Comparison of ENCODE assay signal across 8 mouse cellular contexts in the genomic region with DNA sequence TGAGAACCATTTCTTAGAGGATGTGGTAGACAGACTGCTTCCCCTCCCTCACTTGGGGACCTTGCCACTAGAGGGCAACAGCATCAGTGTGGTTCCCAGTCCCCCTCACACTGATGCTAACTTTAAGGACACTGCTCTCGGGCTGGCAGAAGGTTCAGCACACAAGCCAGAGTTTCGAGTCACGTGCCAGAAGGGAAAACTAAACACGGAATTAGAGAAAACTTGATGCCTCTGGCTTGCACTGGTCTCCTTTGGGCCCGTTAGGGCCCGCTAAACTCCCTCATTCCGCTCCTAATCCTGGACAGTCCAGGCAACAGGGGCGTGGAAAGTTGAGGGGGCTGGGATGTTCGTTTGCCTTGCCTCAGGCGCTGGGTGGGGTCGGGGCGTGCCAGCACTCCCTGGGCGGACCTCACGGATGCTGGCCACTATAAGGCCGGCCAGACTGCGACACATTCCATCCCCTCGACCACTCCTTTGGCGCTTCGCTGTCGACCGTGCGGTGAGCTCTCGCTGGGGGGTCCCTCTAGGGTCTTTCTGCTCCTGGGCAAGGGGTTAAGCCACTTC. TPM values are rescaled to one million over a fixed set of nuclear protein-coding genes. Genes with fewer than 3 reads are reported as not detected.
A peak's percentile ranks its signal among the peaks of the same experiment; 100 is the strongest.
DNase-seq lines count a peak whose midpoint lies in the region; ATAC-seq lines count a peak whose summit lies in the region.

Gene S100a6, plus strand, starts transcription at position 155 of the 564 bp plus-strand sequence.

- ATAC-seq in forebrain, embryonic 16.5 days, result peak; percentile 85

- under 1% methylated on average over 23 of the region's 23 CpGs for WGBS in forebrain, embryonic 16.5 days
- under 1% methylated on average over 23 of the region's 23 CpGs for WGBS in hindbrain, embryonic 10.5 days

- peak within 1 kb of the TSS; percentile 31 for H3K4me3 ChIP-seq in forebrain, embryonic 16.5 days (replicated peaks; ENCODE audit: low read length)
- H3K4me3 ChIP-seq in hindbrain, embryonic 10.5 days, result peak within 1 kb of the TSS; percentile 53

- no peaks in the 10 kb centered on the region for H3K36me3 ChIP-seq in forebrain, embryonic 16.5 days (ENCODE audit: control insufficient read depth, insufficient read depth)
- no peaks in the 10 kb centered on the region for H3K36me3 ChIP-seq in hindbrain, embryonic 10.5 days

- H3K27ac ChIP-seq in forebrain, embryonic 16.5 days (ENCODE audit: low read length), result no peak within 1 kb of the TSS
- peak within 1 kb of the TSS; percentile 68; the same call in 1 of the 2 replicates for H3K27ac ChIP-seq in hindbrain, embryonic 10.5 days

- H3K9me3 ChIP-seq in forebrain, embryonic 16.5 days (ENCODE audit: control insufficient read depth, low read length), result no peaks in the 10 kb centered on the region
- H3K9me3 ChIP-seq in hindbrain, embryonic 10.5 days, result no peaks in the 10 kb centered on the region

- 0 out of 2 replicates have a peak within 1 kb of the TSS, but pooled peaks have one; percentile 22 for H3K9ac ChIP-seq in forebrain, embryonic 16.5 days (replicated peaks; ENCODE audit: low read depth, low read length)

- peak; percentile 88 for DNase-seq in ES-CJ7 (ENCODE audit: low read depth, low spot score)
- peak; percentile 57 to 75 for DNase-seq in adrenal gland, postnatal 36 days
- peak; percentile 70 for DNase-seq in hindbrain, embryonic 10.5 days (ENCODE audit: low spot score)
- peak; percentile 61 for DNase-seq in layer of hippocampus, adult 9-11 months
- peak; percentile 84 for DNase-seq in lung, postnatal 10 days
- DNase-seq in right cerebral cortex, adult 2 months (ENCODE audit: low spot score in 2 of 2), result peak; percentile 47 to 56
- DNase-seq in urinary bladder, postnatal 25 days (ENCODE audit: low spot score), result peak; percentile 83

- peaks cover 6% of the 10 kb centered on the region for H3K4me1 ChIP-seq in forebrain, embryonic 16.5 days (replicated peaks; ENCODE audit: control insufficient read depth, insufficient read depth, low read length)
- peaks cover 12% of the 10 kb centered on the region for H3K4me1 ChIP-seq in hindbrain, embryonic 10.5 days (replicated peaks)

- peak within 1 kb of the TSS; percentile 56 for H3K4me2 ChIP-seq in forebrain, embryonic 16.5 days (ENCODE audit: low read length)

- no peaks in the 10 kb centered on the region for H3K27me3 ChIP-seq in forebrain, embryonic 16.5 days (replicated peaks; ENCODE audit: control insufficient read depth, insufficient read depth, low read length)
- peaks cover 13% of the 10 kb centered on the region for H3K27me3 ChIP-seq in hindbrain, embryonic 10.5 days (ENCODE audit: insufficient read depth, poor library complexity, severe bottlenecking)

RNA-seq across cellular contexts. Expression of gene S100a6, which starts in this region (rescaled TPM):
- total RNA-seq in adrenal gland, postnatal 36 days (2021), result 10 to 100 TPM; 42.5 to 68.0 TPM
- 9.5 and 13.3 TPM in 2 replicates for polyA plus RNA-seq in forebrain, embryonic 16.5 days (2015; fragmentation: Nextera tagmentation; extraction: Ambion mirVana)
- 14.4 and 18.3 TPM in 2 replicates for polyA plus RNA-seq in hindbrain, embryonic 10.5 days (2016; fragmentation: Nextera tagmentation; extraction: Ambion mirVana)
